Mouse (Mus musculus): Measurements from ENCODE around the gene Znrf2.

DNA sequence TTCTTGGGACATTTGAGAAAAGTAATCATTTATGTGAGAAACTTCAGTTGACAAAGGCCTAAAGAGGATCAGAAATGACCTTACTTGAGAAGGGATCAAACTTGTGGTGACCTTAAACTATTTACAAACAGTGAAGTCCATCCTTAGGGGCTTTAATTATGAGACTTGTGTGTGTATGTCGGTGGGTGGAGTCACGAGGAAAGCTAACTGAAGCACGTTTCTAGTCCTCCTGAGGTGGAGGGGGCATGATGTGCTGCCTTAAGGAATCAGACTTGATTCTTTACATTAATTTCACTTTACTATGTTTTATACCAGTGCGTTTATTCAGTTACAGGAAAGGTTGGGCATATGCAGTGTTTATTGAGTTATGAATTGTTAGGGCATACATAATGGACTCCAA lies 2.6 kb downstream of the Znrf2 start:
- TF ChIP-seq CTCF (IDR thresholded peaks at IDR 0.05) (no peak), POLR2A (IDR thresholded peaks at IDR 0.05; ENCODE audit: insufficient read depth, low read depth, low read length) (no peak)
